Mouse (Mus musculus) neural tube, embryonic 13.5 days (tissue): ENCODE measurements at regions not wholly inside any gene's neighbourhood (a gene's known extent, or its start where the extent isn't known, plus 50 kb on each side); places are given as distances from the start of the nearest gene placed in this dataset.

Source experiments
- ATAC-seq: fragments of 200-750 bp; cut with Nextera tagmentation; 2 replicates; pipeline ENCODE4 v1.8.0; 2017; ENCODE audit warnings: low read depth, mild to moderate bottlenecking, moderate TSS enrichment, moderate library complexity
- H3K27ac ChIP-seq: fragments of 300-500 bp; sonication (generic); replicated peaks from 2 replicates; pipeline ENCODE4 v1.5.1; 2015; ENCODE audit warnings: moderate library complexity, mild to moderate bottlenecking, inconsistent platforms
- H3K27me3 ChIP-seq: fragments of 300-500 bp; sonication (generic); 2 replicates; pipeline ENCODE4 v1.6.1; 2015; ENCODE audit warnings: mild to moderate bottlenecking, inconsistent platforms
- H3K36me3 ChIP-seq: fragments of 300-500 bp; sonication (generic); 2 replicates; pipeline ENCODE4 v1.6.1; 2015; ENCODE audit warnings: mild to moderate bottlenecking, inconsistent platforms
- H3K4me1 ChIP-seq: fragments of 300-500 bp; sonication (generic); replicated peaks from 2 replicates; pipeline ENCODE4 v1.6.1; 2015; ENCODE audit warnings: inconsistent platforms
- H3K4me2 ChIP-seq: fragments of 300-500 bp; sonication (generic); 2 replicates; pipeline ENCODE4 v1.6.1; 2015; ENCODE audit warnings: inconsistent platforms, mild to moderate bottlenecking, moderate library complexity
- H3K4me3 ChIP-seq: fragments of 300-500 bp; sonication (generic); 2 replicates; pipeline ENCODE4 v1.5.1; 2015; ENCODE audit warnings: mild to moderate bottlenecking, inconsistent platforms
- H3K9ac ChIP-seq: fragments of 300-500 bp; sonication (generic); 2 replicates; pipeline ENCODE4 v1.6.1; 2015; ENCODE audit warnings: moderate library complexity, mild to moderate bottlenecking, inconsistent platforms
- H3K9me3 ChIP-seq: fragments of 300-500 bp; sonication (generic); 2 replicates; pipeline ENCODE4 v1.6.1; 2016; ENCODE audit warnings: inconsistent platforms
- WGBS: fragments of 180-500 bp; shearing (Covaris S2); methylation state at CpG from one replicate; pipeline ENCODE4 v1.1.7; 2015; 5-methylcytosine and 5-hydroxymethylcytosine counted together

- WGBS: 77% methylated on average over 7 of the region's 7 CpGs
- Histone ChIP-seq H3K27ac (no peak overlapping the region), H3K36me3 (no peaks in the 10 kb centered on the region), H3K9ac (no peak overlapping the region), H3K4me1 (no peaks in the 10 kb centered on the region), H3K9me3 (no peaks in the 10 kb centered on the region), H3K27me3 (no peaks in the 10 kb centered on the region), H3K4me2 (no peak overlapping the region), H3K4me3 (no peak overlapping the region)
- ATAC-seq: no peak
Observed at GRCm38 (mm10) chr15:58718282-58718681, 170.8 kb upstream of the Gm49356 start.

GRCm38 (mm10) chr15:58719410-58719809, 169.7 kb upstream of the Gm49356 start:
- Histone ChIP-seq H3K4me2 (no peak overlapping the region), H3K4me3 (no peak overlapping the region), H3K36me3 (no peaks in the 10 kb centered on the region), H3K4me1 (no peaks in the 10 kb centered on the region), H3K27me3 (no peaks in the 10 kb centered on the region), H3K27ac (no peak overlapping the region), H3K9ac (no peak overlapping the region), H3K9me3 (no peaks in the 10 kb centered on the region)
- 77% methylated on average over 6 of the region's 6 CpGs for WGBS
- no peak for ATAC-seq

- WGBS: 88% methylated on average over 4 of the region's 4 CpGs
- H3K9me3 ChIP-seq: no peaks in the 10 kb centered on the region
- no peak overlapping the region for H3K27ac ChIP-seq
- no peaks in the 10 kb centered on the region for H3K36me3 ChIP-seq
- peaks cover 6% of the 10 kb centered on the region for H3K4me1 ChIP-seq
- no peak for ATAC-seq
- H3K27me3 ChIP-seq: no peaks in the 10 kb centered on the region
- no peak overlapping the region for H3K4me2 ChIP-seq
- no peak overlapping the region for H3K4me3 ChIP-seq
- H3K9ac ChIP-seq: no peak overlapping the region
Observed at GRCm38 (mm10) chr15:58727041-58727440, 162.1 kb upstream of the Gm49356 start.

DNA sequence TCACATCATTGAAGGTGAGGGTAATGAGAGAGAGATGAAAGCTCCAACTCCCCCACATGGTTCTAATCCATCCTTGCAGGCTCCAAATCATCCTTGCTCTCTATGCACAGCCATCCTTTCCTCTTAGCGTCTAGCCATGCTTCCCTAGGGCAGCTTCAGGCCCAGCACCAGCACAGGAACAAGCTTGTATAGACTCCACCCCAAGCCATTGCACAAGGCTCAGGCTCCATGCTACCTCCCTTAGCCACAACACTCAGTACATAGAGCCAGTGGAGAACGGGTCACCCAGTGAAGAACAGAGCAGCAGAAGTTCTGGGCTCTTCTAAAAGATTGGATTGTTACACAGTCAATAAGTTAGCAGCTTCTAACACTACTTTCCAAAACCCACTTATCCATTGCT, 160.8 kb upstream of the Gm49356 start:
- H3K27me3 ChIP-seq: no peaks in the 10 kb centered on the region
- no peak overlapping the region for H3K4me2 ChIP-seq
- peaks cover 6% of the 10 kb centered on the region for H3K4me1 ChIP-seq
- no peaks in the 10 kb centered on the region for H3K36me3 ChIP-seq
- no peaks in the 10 kb centered on the region for H3K9me3 ChIP-seq
- no peak overlapping the region for H3K9ac ChIP-seq
- H3K4me3 ChIP-seq: no peak overlapping the region
- ATAC-seq: no peak
- WGBS: 89% methylated on average over 2 of the region's 2 CpGs
- H3K27ac ChIP-seq: no peak overlapping the region

DNA sequence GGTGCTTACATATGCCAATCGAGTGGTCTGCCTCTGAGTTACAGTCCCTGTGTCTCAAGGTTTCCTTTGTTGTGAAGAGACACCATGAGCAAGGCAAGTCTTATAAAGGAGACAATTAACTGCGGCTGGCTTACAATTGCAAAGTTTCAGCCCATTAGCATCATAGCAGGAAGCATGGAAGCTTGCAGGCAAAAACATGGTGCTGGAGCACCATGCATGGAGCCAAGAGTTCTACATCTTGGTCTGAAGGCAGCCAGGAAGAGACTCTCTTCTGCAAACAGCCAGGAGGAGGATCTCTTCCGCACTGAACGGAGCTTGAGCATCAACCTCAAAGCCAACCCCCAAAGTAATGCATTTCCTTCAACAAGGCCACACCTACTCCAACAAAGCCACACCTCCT, 158.2 kb upstream of the Gm49356 start:
- H3K4me3 ChIP-seq: no peak overlapping the region
- no peak overlapping the region for H3K9ac ChIP-seq
- H3K36me3 ChIP-seq: no peaks in the 10 kb centered on the region
- H3K4me2 ChIP-seq: no peak overlapping the region
- H3K27me3 ChIP-seq: no peaks in the 10 kb centered on the region
- ATAC-seq: no peak; the same call in 1 of the 2 replicates
- H3K27ac ChIP-seq: no peak overlapping the region; the same call in 1 of the 2 replicates
- WGBS: 78% methylated on average over 4 of the region's 4 CpGs
- peaks cover 6% of the 10 kb centered on the region for H3K4me1 ChIP-seq
- no peaks in the 10 kb centered on the region for H3K9me3 ChIP-seq

DNA sequence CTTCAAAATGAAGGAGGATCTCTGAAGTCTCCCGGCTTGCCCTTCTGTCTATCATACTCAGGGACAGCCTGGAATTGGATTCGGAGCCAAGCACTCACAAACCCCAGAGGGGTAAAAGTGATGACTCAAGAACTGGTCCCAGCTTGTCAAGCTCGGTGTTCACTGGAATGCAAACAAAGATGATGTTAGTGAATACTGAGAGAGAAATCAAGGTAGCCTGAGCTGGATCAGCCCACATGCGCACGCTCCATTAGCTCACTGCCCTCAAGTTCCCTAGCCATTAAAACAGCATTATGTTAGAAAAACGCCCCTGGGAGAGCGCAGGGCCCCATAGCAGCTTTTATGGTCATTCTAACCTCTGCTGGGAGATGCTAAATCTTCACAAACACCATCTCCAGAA, 157.8 kb upstream of the Gm49356 start:
- no peak overlapping the region for H3K4me3 ChIP-seq
- H3K4me2 ChIP-seq: peak overlapping the region; percentile 17; the same call in 1 of the 2 replicates
- no peak overlapping the region for H3K9ac ChIP-seq
- 57% methylated on average over 7 of the region's 7 CpGs for WGBS
- H3K27ac ChIP-seq: peak overlapping the region; percentile 39
- H3K9me3 ChIP-seq: no peaks in the 10 kb centered on the region
- no peaks in the 10 kb centered on the region for H3K36me3 ChIP-seq
- ATAC-seq: peak; percentile 78
- H3K27me3 ChIP-seq: no peaks in the 10 kb centered on the region
- H3K4me1 ChIP-seq: peaks cover 6% of the 10 kb centered on the region

DNA sequence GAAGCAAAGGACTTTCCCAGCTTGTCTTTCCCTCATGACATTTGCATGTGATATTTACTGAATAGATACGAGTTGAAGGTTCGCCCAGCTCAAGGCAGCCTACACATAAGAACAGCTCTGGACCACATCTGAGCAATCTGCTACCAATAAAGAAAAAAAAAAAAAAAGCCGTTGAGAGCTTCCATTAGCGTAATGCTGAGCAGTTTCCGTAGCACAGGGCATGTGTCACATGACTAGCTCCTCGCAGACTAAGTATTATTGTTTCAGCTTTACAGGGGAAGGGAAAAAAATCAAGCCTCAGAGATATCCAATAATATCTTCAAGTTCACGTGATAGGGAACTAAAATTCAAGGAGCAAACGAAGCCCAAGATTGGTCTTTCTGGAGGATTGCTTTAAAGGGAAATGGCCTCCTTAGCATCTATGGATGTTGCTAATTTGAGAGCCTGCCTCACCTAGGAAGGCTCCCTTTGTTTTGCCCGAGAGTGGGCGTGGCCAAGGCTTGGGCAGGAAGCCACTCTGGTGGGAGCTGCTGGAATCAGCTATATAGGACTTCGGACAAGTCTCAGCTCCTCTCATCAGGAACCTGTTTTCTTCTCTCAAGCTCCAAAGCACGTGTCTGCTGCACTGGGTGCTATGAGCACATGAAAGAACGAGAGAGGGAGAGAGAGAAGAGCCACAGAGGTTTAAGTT, 157.0 kb upstream of the Gm49356 start:
- peak; percentile 86 for ATAC-seq
- Histone ChIP-seq H3K4me1 (peaks cover 6% of the 10 kb centered on the region), H3K4me3 (no peak overlapping the region), H3K36me3 (no peaks in the 10 kb centered on the region), H3K9me3 (no peaks in the 10 kb centered on the region), H3K4me2 (peak overlapping the region; percentile 17), H3K27ac (peak overlapping the region; percentile 52), H3K9ac (no peak overlapping the region), H3K27me3 (no peaks in the 10 kb centered on the region)
- 49% methylated on average over 13 of the region's 13 CpGs for WGBS
